Mouse (Mus musculus) testis, adult 2 months (tissue): ENCODE data around the gene Phldb2. TPM values are rescaled to one million over a fixed set of nuclear protein-coding genes. Genes with fewer than 3 reads are reported as not detected.

ENCODE experiments used
- H3K27ac ChIP-seq: fragments of 200-500 bp; 2 replicates; pipeline ENCODE4 v1.5.1; 2012; ENCODE audit warnings: low read depth, low read length; ENCODE audit not compliant: control insufficient read depth, insufficient read depth
- H3K27me3 ChIP-seq: fragments of 200-500 bp; 2 replicates; pipeline ENCODE4 v1.6.1; 2012; ENCODE audit warnings: mild to moderate bottlenecking, low read length, moderate library complexity; ENCODE audit not compliant: control insufficient read depth, insufficient read depth
- H3K36me3 ChIP-seq: fragments of 200-500 bp; 2 replicates; pipeline ENCODE4 v1.6.1; 2012; ENCODE audit warnings: mild to moderate bottlenecking, low read length; ENCODE audit not compliant: control insufficient read depth, insufficient read depth
- H3K4me1 ChIP-seq: fragments of 200-500 bp; 2 replicates; pipeline ENCODE4 v1.6.1; 2012; ENCODE audit warnings: low read length; ENCODE audit not compliant: control insufficient read depth, insufficient read depth
- H3K4me3 ChIP-seq: fragments of 200-500 bp; 2 replicates; pipeline ENCODE4 v1.5.1; 2012; ENCODE audit warnings: low read depth, mild to moderate bottlenecking, low read length, moderate library complexity, mixed read lengths; ENCODE audit not compliant: control insufficient read depth
- CTCF ChIP-seq: fragments of 200-500 bp; IDR thresholded peaks from 2 replicates; pipeline ENCODE4 v1.5.1; 2012; ENCODE audit warnings: low read depth, mild to moderate bottlenecking, inconsistent platforms, low read length, moderate library complexity; ENCODE audit not compliant: control insufficient read depth, insufficient read depth, insufficient replicate concordance
- POLR2A ChIP-seq: fragments of 200-500 bp; IDR thresholded peaks from 2 replicates; pipeline ENCODE4 v1.6.1; 2012; ENCODE audit warnings: low read depth, mild to moderate bottlenecking, inconsistent platforms, low read length, moderate library complexity; ENCODE audit not compliant: control insufficient read depth
- polyA plus RNA-seq: library from polyadenylated mRNA; depleted of rRNA; stranded (reverse); fragments of >200 nt; gene quantifications from 2 replicates; pipeline ENCODE4 v1.2.3, GENCODE M21; 2012

Phldb2 gene
- polyA plus RNA-seq, 1 experiment: 0.65 TPM

DNA sequence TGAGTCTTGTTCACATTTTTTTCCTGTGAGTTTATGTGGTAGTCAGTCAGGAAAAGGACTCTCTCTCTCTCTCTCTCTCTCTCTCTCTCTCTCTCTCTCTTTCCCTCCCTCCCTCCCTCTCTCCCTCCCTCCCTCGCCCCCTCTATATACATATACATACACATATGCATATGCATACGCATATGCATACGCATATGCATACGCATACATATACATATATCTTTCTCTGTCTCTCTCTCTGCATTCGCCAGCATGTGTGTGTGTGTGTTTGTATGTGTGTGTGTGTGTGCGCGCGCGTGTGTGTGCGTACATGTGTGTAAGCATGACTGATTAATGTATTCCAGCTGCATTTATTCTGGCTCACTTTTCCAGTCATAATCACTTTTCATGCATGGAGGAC is 98.9 kb downstream of the Phldb2 start:
- Histone ChIP-seq H3K36me3 (no peaks in the 10 kb centered on the region), H3K27me3 (no peaks in the 10 kb centered on the region), H3K27ac (no peak overlapping the region), H3K4me1 (no peaks in the 10 kb centered on the region), H3K4me3 (no peak overlapping the region)
- no peak for TF ChIP-seq POLR2A
- no peak for TF ChIP-seq CTCF

DNA sequence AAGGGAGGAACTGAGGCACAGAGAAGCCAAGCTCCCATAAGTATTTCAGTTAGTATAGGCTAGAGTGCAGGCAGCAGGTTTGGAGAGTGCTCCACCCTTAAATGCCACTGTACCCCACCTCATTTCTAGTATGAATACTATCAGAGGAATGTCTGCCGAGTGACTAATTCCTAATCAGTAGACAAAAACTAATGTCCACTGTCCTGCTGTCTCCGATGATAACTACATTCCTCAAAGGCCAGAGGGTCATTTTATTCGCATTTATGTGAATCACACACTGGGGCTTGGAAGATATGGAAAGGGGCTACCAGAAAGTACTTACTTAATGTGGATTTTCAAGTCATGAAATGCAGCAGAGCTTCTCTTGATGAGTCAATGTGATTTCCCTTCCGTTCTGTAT is 104.4 kb downstream of the Phldb2 start:
- no peak for TF ChIP-seq CTCF
- TF ChIP-seq POLR2A: no peak
- H3K27me3 ChIP-seq: no peaks in the 10 kb centered on the region
- no peak overlapping the region for H3K27ac ChIP-seq
- H3K4me3 ChIP-seq: no peak overlapping the region
- H3K4me1 ChIP-seq: peaks cover 3% of the 10 kb centered on the region; the same call in 1 of the 2 replicates
- no peaks in the 10 kb centered on the region for H3K36me3 ChIP-seq

DNA sequence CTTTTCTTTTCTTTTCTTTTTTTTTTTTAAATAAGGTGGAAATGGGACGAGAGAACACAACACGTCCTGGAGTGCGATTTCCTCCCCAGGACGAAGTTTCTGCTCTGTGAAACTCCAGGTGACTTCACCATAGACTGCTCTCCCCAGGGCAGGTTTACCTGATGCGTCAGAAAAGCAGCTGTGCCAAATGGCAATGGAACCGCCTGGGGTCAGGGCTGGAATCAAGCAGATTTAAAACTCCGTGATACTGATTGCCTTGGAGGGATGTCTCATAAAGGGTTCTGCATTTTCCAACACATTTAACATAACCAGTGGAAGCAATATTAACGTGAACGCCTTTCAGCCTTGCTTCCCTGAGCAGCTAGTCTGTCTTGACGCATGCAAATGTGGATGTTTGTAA is 108.5 kb downstream of the Phldb2 start:
- TF ChIP-seq CTCF: no peak
- TF ChIP-seq POLR2A: no peak
- H3K27ac ChIP-seq: no peak overlapping the region
- H3K4me1 ChIP-seq: peaks cover 3% of the 10 kb centered on the region; the same call in 1 of the 2 replicates
- no peak overlapping the region; the same call in 1 of the 2 replicates for H3K4me3 ChIP-seq
- no peaks in the 10 kb centered on the region for H3K27me3 ChIP-seq
- H3K36me3 ChIP-seq: no peaks in the 10 kb centered on the region

DNA sequence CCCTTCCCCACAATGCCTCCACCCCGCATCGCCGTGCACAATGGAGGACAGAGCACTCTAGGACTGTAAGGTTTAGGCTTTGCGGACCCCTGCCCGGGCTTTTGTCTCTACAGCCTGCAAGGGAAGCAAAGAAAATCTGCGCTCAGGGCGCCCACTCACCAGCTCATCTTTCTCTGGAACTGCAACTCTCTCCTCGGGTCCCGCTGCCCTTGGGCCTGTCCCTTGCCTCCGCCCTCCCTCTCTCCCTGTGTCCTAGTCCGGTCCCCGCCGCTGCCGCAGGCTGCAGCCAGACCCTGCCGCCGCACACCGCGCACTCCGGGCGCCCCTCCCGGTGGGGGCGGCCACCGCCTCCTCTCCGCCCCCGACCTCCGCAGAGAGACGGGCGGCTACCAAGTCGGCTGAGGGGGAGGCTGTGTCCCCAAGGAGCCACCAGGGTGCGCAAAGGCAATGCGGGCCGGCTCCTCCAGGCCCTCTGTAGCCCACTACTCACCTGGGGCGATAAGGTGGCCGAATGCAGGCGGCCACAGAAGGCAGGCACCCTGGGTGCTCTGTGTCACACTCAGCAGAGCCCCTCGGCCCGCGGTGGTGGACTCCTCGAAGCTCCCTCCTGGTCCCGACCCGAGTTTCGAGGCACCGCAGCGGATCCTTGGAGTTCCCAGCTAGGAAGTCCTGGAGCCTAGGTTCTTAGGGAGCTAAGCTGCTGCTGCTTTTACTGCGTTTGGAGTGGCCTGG is 109.2 kb downstream of the Phldb2 start:
- Histone ChIP-seq H3K4me1 (peaks cover 3% of the 10 kb centered on the region; the same call in 1 of the 2 replicates), H3K27me3 (no peaks in the 10 kb centered on the region), H3K27ac (peak overlapping the region; percentile 69), H3K36me3 (no peaks in the 10 kb centered on the region), H3K4me3 (peak overlapping the region; percentile 74)
- TF ChIP-seq POLR2A: no peak; the same call in 1 of the 2 replicates
- TF ChIP-seq CTCF: no peak

DNA sequence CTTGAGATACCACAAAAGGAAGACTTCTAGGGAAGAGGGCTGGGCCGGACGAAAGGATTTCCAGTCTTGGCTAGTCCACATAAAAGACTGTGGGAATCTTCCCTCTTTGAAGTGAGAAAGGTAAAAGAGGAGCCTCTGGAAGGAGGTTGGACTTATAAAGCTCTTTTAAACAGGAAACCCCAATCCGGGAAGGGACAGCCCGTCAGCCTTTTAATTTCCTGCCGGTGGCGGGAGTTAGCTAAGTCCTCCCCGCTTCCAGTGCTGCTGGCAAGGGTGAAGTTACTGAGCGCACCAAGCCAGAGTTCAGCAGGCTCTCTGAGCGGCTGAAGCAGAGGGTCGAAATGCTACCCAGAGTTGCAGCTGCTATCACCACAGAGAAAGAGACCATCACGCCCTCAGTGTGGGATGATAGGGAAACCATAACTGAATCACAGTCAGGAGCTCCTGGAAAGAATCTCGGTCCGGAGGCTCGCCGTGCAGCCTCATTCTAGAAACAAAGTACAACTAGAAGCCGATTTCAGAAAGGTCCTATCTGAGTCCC is 110.0 kb downstream of the Phldb2 start:
- TF ChIP-seq POLR2A: no peak
- no peak for TF ChIP-seq CTCF
- H3K36me3 ChIP-seq: no peaks in the 10 kb centered on the region
- no peaks in the 10 kb centered on the region for H3K27me3 ChIP-seq
- H3K4me1 ChIP-seq: peaks cover 3% of the 10 kb centered on the region; the same call in 1 of the 2 replicates
- H3K27ac ChIP-seq: peak overlapping the region; percentile 41
- H3K4me3 ChIP-seq: peak overlapping the region; percentile 74

DNA sequence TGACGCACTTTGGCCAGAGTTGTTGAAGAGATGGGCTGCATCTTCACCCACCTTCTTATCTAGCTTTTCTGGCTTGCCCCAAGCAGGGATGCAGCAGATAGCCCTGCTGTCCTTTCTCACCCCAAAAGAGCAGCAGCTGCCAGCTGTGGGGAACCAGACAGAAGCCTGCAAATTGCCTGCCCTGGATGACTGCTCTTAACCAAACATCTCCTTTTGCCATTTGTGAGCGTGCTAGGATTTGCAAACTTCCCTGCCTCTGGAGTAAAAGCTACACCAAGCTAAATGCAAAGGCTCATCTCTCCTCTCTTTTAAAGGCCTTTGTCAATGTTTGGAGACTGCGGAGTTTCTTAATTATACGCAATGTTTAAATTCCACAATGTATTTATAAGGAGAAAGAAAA is 111.0 kb downstream of the Phldb2 start:
- no peak overlapping the region for H3K27ac ChIP-seq
- no peaks in the 10 kb centered on the region for H3K36me3 ChIP-seq
- no peaks in the 10 kb centered on the region for H3K27me3 ChIP-seq
- TF ChIP-seq POLR2A (no peak), CTCF (no peak)
- H3K4me3 ChIP-seq: no peak overlapping the region
- H3K4me1 ChIP-seq: peaks cover 3% of the 10 kb centered on the region; the same call in 1 of the 2 replicates

DNA sequence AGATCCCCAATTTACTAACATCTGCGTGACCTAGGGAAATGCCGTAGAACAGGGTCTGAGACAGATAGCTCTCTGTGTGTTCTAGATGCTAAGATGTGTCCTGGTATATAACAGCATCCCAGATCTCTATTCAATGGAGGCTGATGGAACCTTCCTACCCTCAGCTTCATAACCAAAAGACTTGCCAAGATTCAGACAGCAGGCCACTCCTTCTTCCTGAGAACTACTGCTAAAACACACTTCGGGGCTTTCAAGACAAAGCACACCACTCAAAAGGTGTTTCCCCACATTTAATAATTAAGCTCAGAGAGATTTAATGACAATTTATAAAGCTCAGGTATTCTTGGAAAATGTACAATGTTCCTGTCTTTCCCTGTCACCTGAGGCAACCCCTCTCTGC is 111.6 kb downstream of the Phldb2 start:
- no peak overlapping the region for H3K27ac ChIP-seq
- no peaks in the 10 kb centered on the region for H3K27me3 ChIP-seq
- peaks cover 3% of the 10 kb centered on the region; the same call in 1 of the 2 replicates for H3K4me1 ChIP-seq
- H3K36me3 ChIP-seq: no peaks in the 10 kb centered on the region
- TF ChIP-seq POLR2A (no peak), CTCF (no peak)
- no peak overlapping the region for H3K4me3 ChIP-seq
